Mouse (Mus musculus) G1E (cell line): Measurements from ENCODE around the gene Tubgcp6. TPM values are rescaled to one million over a fixed set of nuclear protein-coding genes. Genes with fewer than 3 reads are reported as not detected.

Experiments used
- ATAC-seq: 2 replicates; pipeline ENCODE4 v1.8.0; 2016; ENCODE audit warnings: mild to moderate bottlenecking; ENCODE audit not compliant: insufficient number of reproducible peaks, poor library complexity, low FRiP score, severe bottlenecking; ENCODE audit errors: extremely low read depth
- DNase-seq: peaks from one replicate; pipeline ENCODE4 v3.0.0; 2012; ENCODE audit warnings: low spot score
- H3K27me3 ChIP-seq: 2 replicates; pipeline ENCODE4 v1.6.1; 2012; ENCODE audit warnings: mild to moderate bottlenecking, low read length, inconsistent platforms; ENCODE audit not compliant: insufficient read depth
- H3K36me3 ChIP-seq: replicated peaks from 2 replicates; pipeline ENCODE3; 2012; ENCODE audit warnings: mild to moderate bottlenecking, inconsistent platforms
- H3K4me1 ChIP-seq: 2 replicates; pipeline ENCODE4 v1.6.1; 2012; ENCODE audit warnings: low read depth, low read length, inconsistent platforms, mixed read lengths; ENCODE audit not compliant: insufficient read depth
- H3K4me3 ChIP-seq: 2 replicates; pipeline ENCODE4 v1.5.1; 2012; ENCODE audit warnings: low read depth, mild to moderate bottlenecking, inconsistent platforms, low read length, moderate library complexity, mixed read lengths
- H3K9me3 ChIP-seq: replicated peaks from 2 replicates; pipeline ENCODE4 v1.6.1; 2012; ENCODE audit warnings: inconsistent platforms
- CTCF ChIP-seq: IDR thresholded peaks from 2 replicates; pipeline ENCODE4 v1.5.1; 2012; ENCODE audit warnings: low read depth, low read length, inconsistent platforms, mixed read lengths
- GATA1 ChIP-seq: IDR thresholded peaks from 2 replicates; pipeline ENCODE4 v1.6.1; 2012; ENCODE audit warnings: borderline replicate concordance, low read length, inconsistent platforms, mixed read lengths
- GATA2 ChIP-seq: IDR thresholded peaks from 2 replicates; pipeline ENCODE4 v1.6.1; 2012; ENCODE audit warnings: low read depth, low read length, inconsistent platforms, borderline replicate concordance
- POLR2AphosphoS5 ChIP-seq: IDR thresholded peaks from 2 replicates; pipeline ENCODE4 v1.6.1; 2012; ENCODE audit warnings: low read depth, low read length, inconsistent platforms; ENCODE audit not compliant: insufficient replicate concordance
- TAL1 ChIP-seq: conservative IDR thresholded peaks from 2 replicates; pipeline ENCODE4 v1.6.1; 2012; ENCODE audit warnings: low read depth, low read length, inconsistent platforms, mixed read lengths
- polyA plus RNA-seq: library from polyadenylated mRNA; stranded (reverse); fragments of >175 nt; gene quantifications from 2 replicates; pipeline ENCODE4 v1.2.3, GENCODE M21; 2012
- total RNA-seq, 2 experiments: library from RNA; stranded (forward) in 1 of 2; stranded (reverse) in 1 of 2; fragments of 200-1000 nt in 1 of 2; fragments of >200 nt in 1 of 2; fragmentation: Nextera tagmentation in 1 of 2; gene quantifications; 2 replicates each; pipeline ENCODE4 v1.2.3; 2014 to 2017

The Tubgcp6 gene
- total and polyA plus RNA-seq, 3 experiments, result 19.3 to 55.2 (median 31.8) TPM

- TF ChIP-seq GATA2 (no peak), TAL1 (no peak), GATA1 (no peak), POLR2AphosphoS5 (no peak), CTCF (no peak)
- H3K4me1 ChIP-seq, result peaks cover 17% of the 10 kb centered on the region
- no peaks in the 10 kb centered on the region for H3K36me3 ChIP-seq
- peak within 1 kb of the TSS; percentile 69; the same call in 1 of the 2 replicates for H3K4me3 ChIP-seq
- DNase-seq (peak; percentile 27), ATAC-seq (no peak; the same call in 1 of the 2 replicates)
- H3K27me3 ChIP-seq, result peaks cover 52% of the 10 kb centered on the region
- no peaks in the 10 kb centered on the region for H3K9me3 ChIP-seq
Observed at GRCm38 (mm10) chr15:89149271-89150040, 26.5 kb upstream of the Tubgcp6 start, which contains the start of gene Mapk11. Gene Mapk11 (minus strand): TSS chr15:89149628.

GRCm38 (mm10) chr15:89148496-89149270 is 25.8 kb upstream of the Tubgcp6 start:
- H3K27me3 ChIP-seq, result peaks cover 56% of the 10 kb centered on the region
- peak overlapping the region; percentile 69; the same call in 1 of the 2 replicates for H3K4me3 ChIP-seq
- peaks cover 17% of the 10 kb centered on the region for H3K4me1 ChIP-seq
- TF ChIP-seq POLR2AphosphoS5 (no peak), GATA2 (no peak), TAL1 (no peak), CTCF (no peak), GATA1 (no peak)
- H3K36me3 ChIP-seq, result no peaks in the 10 kb centered on the region
- H3K9me3 ChIP-seq, result no peaks in the 10 kb centered on the region
- ATAC-seq, result no peak
- DNase-seq, result no peak

- H3K4me1 ChIP-seq, result peaks cover 18% of the 10 kb centered on the region
- TF ChIP-seq GATA2 (no peak), GATA1 (no peak), CTCF (no peak), POLR2AphosphoS5 (no peak), TAL1 (no peak)
Observed at GRCm38 (mm10) chr15:89147895-89148294, 25.0 kb upstream of the Tubgcp6 start.

GRCm38 (mm10) chr15:89147456-89147855 is 24.5 kb upstream of the Tubgcp6 start:
- Histone ChIP-seq H3K4me1 (peaks cover 18% of the 10 kb centered on the region), H3K9me3 (no peaks in the 10 kb centered on the region), H3K27me3 (peaks cover 65% of the 10 kb centered on the region), H3K36me3 (no peaks in the 10 kb centered on the region), H3K4me3 (no peak overlapping the region)
- TF ChIP-seq GATA1, result no peak
- no peak for TF ChIP-seq CTCF
- no peak for TF ChIP-seq TAL1
- TF ChIP-seq GATA2, result no peak
- no peak for TF ChIP-seq POLR2AphosphoS5
- ATAC-seq, result no peak
- no peak for DNase-seq

More at GRCm38 (mm10) chr15:89147895-89148294, 25.0 kb upstream of the Tubgcp6 start:
- H3K4me3 ChIP-seq, result no peak overlapping the region
- peaks cover 61% of the 10 kb centered on the region for H3K27me3 ChIP-seq
- DNase-seq, result no peak
- H3K36me3 ChIP-seq, result no peaks in the 10 kb centered on the region
- no peaks in the 10 kb centered on the region for H3K9me3 ChIP-seq
- ATAC-seq, result no peak

- no peaks in the 10 kb centered on the region for H3K36me3 ChIP-seq
- TF ChIP-seq GATA1 (no peak), CTCF (no peak), TAL1 (no peak), GATA2 (no peak), POLR2AphosphoS5 (no peak)
- peaks cover 70% of the 10 kb centered on the region for H3K27me3 ChIP-seq
- DNase-seq (no peak), ATAC-seq (no peak)
- no peak overlapping the region for H3K4me3 ChIP-seq
- peaks cover 18% of the 10 kb centered on the region for H3K4me1 ChIP-seq
- H3K9me3 ChIP-seq, result no peaks in the 10 kb centered on the region
Observed at GRCm38 (mm10) chr15:89147024-89147423, 24.1 kb upstream of the Tubgcp6 start.

- DNase-seq, result no peak
- no peak overlapping the region for H3K4me3 ChIP-seq
- H3K4me1 ChIP-seq, result peaks cover 18% of the 10 kb centered on the region
- ATAC-seq, result no peak
- H3K27me3 ChIP-seq, result peaks cover 72% of the 10 kb centered on the region
- no peak for TF ChIP-seq CTCF
- TF ChIP-seq GATA1, result no peak
- TF ChIP-seq POLR2AphosphoS5, result no peak
- no peak for TF ChIP-seq GATA2
- TF ChIP-seq TAL1, result no peak
- no peaks in the 10 kb centered on the region for H3K36me3 ChIP-seq
- no peaks in the 10 kb centered on the region for H3K9me3 ChIP-seq
Observed at GRCm38 (mm10) chr15:89146537-89146936, 23.6 kb upstream of the Tubgcp6 start.
